Mouse (Mus musculus): ENCODE results near the gene Ebf1.

Ebf1 gene

GRCm38 (mm10) chr11:44617734-44618586, 843 bp downstream of the Ebf1 start:
- intact Hi-C loops (cut with DNase I): loop anchor here (10.0 kb wide), 1 partner anchor 157 kb away; no protein-coding TSS in a partner anchor

GRCm38 (mm10) chr11:44619131-44619886, 2.2 kb downstream of the Ebf1 start:
- intact Hi-C loops (cut with DNase I): loop anchor here (10.0 kb wide), 1 partner anchor 155 kb away; no protein-coding TSS in a partner anchor

- intact Hi-C loops (cut with DNase I): loop anchor here (10.0 kb wide), 1 partner anchor 155 kb away; no protein-coding TSS in a partner anchor
Measured at GRCm38 (mm10) chr11:44619887-44620693, 3.0 kb downstream of the Ebf1 start.

GRCm38 (mm10) chr11:44620694-44621446, 3.8 kb downstream of the Ebf1 start:
- intact Hi-C loops (cut with DNase I): no loop called here

DNA sequence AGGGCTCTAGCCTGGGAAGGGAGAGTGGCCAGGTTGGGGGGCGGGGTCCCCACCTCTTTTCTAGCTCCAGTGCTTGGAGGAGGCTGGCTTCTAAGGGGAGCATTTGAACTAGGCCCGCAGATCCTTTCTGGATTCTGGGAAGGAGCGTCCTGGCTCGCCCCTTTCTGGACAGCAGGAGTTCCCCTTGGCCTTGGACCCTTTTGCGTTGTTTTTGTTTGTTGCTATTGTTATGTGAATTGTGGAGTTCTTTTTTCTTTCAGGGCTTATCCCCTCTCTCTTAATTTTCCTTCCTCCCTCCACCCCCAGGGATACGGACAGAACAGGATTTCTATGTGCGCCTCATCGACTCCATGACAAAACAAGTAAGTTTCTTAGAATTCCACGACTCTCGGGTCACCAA, 4.5 kb downstream of the Ebf1 start:
- intact Hi-C loops (cut with DNase I): no loop called here

GRCm38 (mm10) chr11:44622023-44622731, 5.1 kb downstream of the Ebf1 start:
- intact Hi-C loops (cut with DNase I): no loop called here

DNA sequence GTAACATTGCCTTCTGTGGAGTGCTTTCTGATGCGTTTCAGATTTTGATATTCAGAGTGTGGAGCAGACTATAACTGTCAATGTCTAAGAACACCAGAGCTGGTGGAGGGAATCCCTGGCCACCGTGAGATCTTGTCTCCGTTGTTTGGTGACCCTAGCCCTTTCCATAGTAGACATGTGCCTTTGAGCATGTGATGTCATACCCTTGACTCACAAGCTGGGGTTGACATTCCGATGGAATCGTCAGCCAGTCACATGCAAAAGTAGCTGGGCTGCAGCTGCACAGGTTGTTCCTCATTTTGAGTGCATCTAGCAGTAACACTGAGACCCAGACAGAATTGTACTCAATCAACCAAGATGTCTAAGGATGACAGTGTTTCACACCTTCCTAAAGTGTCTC, 7.4 kb downstream of the Ebf1 start:
- intact Hi-C loops (cut with DNase I): no loop called here

- intact Hi-C loops (cut with DNase I): no loop called here
Measured at GRCm38 (mm10) chr11:44626065-44626464, 8.9 kb downstream of the Ebf1 start.

- intact Hi-C loops (cut with DNase I): no loop called here
Measured at GRCm38 (mm10) chr11:44628412-44628811, 11.3 kb downstream of the Ebf1 start.

GRCm38 (mm10) chr11:44632064-44632968, 15.2 kb downstream of the Ebf1 start:
- intact Hi-C loops (cut with DNase I): no loop called here

- intact Hi-C loops (cut with DNase I): no loop called here
Measured at GRCm38 (mm10) chr11:44633001-44633693, 16.0 kb downstream of the Ebf1 start.

DNA sequence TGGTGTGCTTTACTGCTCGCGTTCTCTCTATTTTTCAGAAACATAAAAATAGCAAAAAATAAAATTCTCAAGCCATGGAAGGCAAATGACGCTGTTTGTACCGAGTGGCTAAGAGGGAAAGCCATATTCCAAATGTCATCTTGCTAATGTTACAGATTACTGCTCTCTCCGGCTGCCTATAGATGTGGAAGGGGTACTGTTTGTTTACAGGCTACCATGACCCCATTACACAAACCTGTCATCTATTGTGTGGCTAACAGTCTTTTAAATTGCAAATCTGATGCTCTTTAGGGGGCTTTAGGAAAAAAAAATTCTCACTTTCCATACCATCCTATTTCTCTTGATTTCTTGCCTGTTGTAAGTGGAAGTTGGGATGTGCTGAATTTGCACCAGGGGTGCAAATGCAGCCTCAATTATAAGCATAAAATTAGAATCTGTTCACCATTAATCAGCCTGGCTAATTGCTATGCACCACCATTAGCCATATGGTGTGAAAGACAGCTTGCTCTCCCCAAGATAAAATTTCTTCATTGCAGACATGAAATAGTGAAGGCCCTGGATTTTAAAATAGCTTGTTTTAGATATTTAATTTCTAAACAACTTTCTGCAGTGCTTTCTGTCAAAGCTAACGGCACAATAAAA, 17.6 kb downstream of the Ebf1 start:
- intact Hi-C loops (cut with DNase I): no loop called here

DNA sequence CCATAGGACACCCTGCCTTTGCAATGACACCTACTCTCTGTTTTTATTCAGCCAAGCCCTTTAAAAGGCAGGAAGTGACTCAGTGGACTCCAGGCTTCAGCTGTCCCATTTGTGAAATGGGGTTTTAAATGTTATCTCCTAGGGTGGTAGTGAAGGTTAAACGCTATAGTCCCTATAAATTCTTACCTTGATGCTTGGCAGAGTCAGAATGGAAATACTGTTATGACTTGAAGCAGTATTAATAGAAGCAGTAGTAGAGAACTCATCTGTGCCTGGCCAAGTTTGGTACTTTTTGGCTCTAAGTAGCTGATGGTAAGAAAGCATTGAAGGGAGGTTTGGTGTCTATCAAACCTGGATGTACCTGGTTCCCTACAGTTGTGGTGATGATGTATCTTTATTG, 19.1 kb downstream of the Ebf1 start:
- intact Hi-C loops (cut with DNase I): no loop called here

DNA sequence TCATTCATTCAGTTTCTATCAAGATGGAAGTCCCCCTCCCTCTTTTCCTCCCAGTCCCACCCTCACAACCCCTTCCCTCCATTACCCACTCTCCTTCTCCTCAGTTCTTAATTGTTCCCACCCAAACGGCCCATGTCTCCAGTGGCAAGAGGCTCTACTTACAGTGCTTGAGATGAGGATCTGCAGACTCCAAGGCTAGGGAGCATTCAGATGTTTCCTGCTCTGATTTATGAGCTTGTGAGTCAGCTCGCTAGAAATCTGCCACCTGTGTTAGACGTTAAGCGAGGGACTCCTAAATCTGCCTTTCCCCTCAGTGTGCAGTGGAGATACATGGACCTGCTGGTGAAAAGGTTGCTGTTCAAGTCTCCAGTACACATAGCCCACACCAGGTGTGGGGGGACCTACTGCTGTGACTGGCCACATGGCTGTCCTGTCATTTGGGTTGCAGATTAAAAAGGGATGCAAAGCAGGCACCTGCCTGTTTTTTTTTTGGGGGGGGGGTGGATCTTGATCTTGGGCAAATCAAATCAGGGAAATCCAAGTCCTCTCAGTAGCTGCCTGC, 21.2 kb downstream of the Ebf1 start:
- intact Hi-C loops (cut with DNase I): no loop called here

DNA sequence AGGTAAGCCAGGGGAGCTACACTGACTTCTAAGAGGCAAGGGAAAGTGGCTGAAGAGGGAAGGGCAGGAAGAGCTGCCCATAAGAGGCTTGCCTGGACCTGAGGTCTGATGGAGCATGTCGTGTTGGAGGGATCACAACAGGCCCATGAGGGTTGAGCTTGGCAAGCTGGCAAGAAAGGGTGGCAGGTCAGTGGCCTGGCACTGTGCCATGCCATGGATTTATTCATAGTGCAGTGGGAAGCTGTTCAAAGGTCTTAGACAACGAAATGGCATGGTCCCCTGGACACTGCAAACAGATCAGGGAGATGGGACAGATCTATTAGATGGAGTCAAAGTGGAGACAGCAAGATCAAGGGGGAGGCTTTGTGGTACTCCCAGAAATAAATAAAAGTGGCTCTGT, 24.4 kb downstream of the Ebf1 start:
- intact Hi-C loops (cut with DNase I): no loop called here

GRCm38 (mm10) chr11:44654340-44655019, 37.4 kb downstream of the Ebf1 start:
- intact Hi-C loops (cut with DNase I): no loop called here

- intact Hi-C loops (cut with DNase I): no loop called here
Measured at GRCm38 (mm10) chr11:44655468-44655867, 38.4 kb downstream of the Ebf1 start.
